Mouse (Mus musculus): ENCODE results near the gene Mroh7.

Mroh7 gene

DNA sequence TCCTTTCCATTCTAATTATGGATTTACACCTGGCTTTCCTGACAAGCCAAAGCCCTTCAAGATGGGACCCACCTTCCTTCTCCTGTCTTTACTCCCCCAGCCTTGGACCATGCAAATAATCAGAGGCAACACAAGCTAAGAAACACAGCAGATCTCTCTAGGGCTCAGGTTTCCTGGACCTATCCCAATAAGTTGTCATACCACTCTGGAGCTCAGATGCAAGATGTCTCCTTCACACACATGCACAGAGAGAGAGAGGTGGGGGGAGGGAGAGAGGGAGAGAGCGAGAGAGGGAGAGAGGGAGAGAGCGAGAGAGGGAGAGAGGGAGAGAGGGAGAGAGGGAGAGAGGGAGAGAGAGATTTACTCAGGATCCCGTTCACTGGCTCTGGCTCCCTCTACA, 98.4 kb downstream of the Mroh7 start:
- no peak for DNase-seq
